Mouse (Mus musculus) thymus, postnatal 25 days (tissue): ENCODE measurements at regions not wholly inside any gene's neighbourhood (a gene's known extent, or its start where the extent isn't known, plus 50 kb on each side); places are given as distances from the start of the nearest gene placed in this dataset.

Source experiments
- DNase-seq: peaks from one replicate; pipeline ENCODE4 v3.0.0; 2022

GRCm38 (mm10) chr7:72593259-72593658, 286.9 kb upstream of the Mctp2 start:
- DNase-seq, result no peak

GRCm38 (mm10) chr7:72594741-72595140, 288.3 kb upstream of the Mctp2 start:
- DNase-seq, result no peak

- DNase-seq, result no peak
Observed at GRCm38 (mm10) chr7:72596985-72597384, 290.6 kb upstream of the Mctp2 start.

- no peak for DNase-seq
Observed at GRCm38 (mm10) chr7:72601933-72602332, 295.5 kb upstream of the Mctp2 start.

- no peak for DNase-seq
Observed at GRCm38 (mm10) chr7:72609791-72610190, 303.4 kb upstream of the Mctp2 start.

GRCm38 (mm10) chr7:72615232-72615631, 308.8 kb upstream of the Mctp2 start:
- DNase-seq, result no peak

- no peak for DNase-seq
Observed at GRCm38 (mm10) chr7:72627369-72627768, 321.0 kb upstream of the Mctp2 start.

- no peak for DNase-seq
Observed at GRCm38 (mm10) chr7:72639566-72639965, 333.2 kb upstream of the Mctp2 start.

GRCm38 (mm10) chr7:72675018-72675417, 368.6 kb upstream of the Mctp2 start:
- no peak for DNase-seq

- DNase-seq, result no peak
Observed at GRCm38 (mm10) chr7:72685803-72686202, 379.4 kb upstream of the Mctp2 start.

GRCm38 (mm10) chr7:72687356-72687755, 380.9 kb upstream of the Mctp2 start:
- DNase-seq, result no peak

GRCm38 (mm10) chr7:72691396-72691795, 385.0 kb upstream of the Mctp2 start:
- no peak for DNase-seq

GRCm38 (mm10) chr7:72691859-72692258, 385.5 kb upstream of the Mctp2 start:
- DNase-seq, result no peak

GRCm38 (mm10) chr7:72696736-72697135, 390.3 kb upstream of the Mctp2 start:
- DNase-seq, result no peak

- no peak for DNase-seq
Observed at GRCm38 (mm10) chr7:72703652-72704341, 397.4 kb upstream of the Mctp2 start.

- DNase-seq, result no peak
Observed at GRCm38 (mm10) chr7:72711193-72712131, 405.1 kb upstream of the Mctp2 start.

GRCm38 (mm10) chr7:72715401-72715800, 409.0 kb upstream of the Mctp2 start:
- DNase-seq, result no peak

- DNase-seq, result no peak
Observed at GRCm38 (mm10) chr7:72716051-72716450, 409.6 kb upstream of the Mctp2 start.

- no peak for DNase-seq
Observed at GRCm38 (mm10) chr7:72726214-72726854, 419.9 kb upstream of the Mctp2 start.

GRCm38 (mm10) chr7:72737792-72738191, 431.4 kb upstream of the Mctp2 start:
- no peak for DNase-seq

GRCm38 (mm10) chr7:72738324-72738944, 432.0 kb upstream of the Mctp2 start:
- DNase-seq, result no peak

GRCm38 (mm10) chr7:72742376-72742775, 436.0 kb upstream of the Mctp2 start:
- no peak for DNase-seq

- DNase-seq, result no peak
Observed at GRCm38 (mm10) chr7:72751501-72751917, 445.1 kb upstream of the Mctp2 start.
